Mouse (Mus musculus): ENCODE measurements around the gene Vstm5.
"Not testable (repeated sequence)": the region's sequence is repeated elsewhere in the genome, so short reads cannot be mapped to it uniquely, and the experiment has no call there.

The Vstm5 gene

DNA sequence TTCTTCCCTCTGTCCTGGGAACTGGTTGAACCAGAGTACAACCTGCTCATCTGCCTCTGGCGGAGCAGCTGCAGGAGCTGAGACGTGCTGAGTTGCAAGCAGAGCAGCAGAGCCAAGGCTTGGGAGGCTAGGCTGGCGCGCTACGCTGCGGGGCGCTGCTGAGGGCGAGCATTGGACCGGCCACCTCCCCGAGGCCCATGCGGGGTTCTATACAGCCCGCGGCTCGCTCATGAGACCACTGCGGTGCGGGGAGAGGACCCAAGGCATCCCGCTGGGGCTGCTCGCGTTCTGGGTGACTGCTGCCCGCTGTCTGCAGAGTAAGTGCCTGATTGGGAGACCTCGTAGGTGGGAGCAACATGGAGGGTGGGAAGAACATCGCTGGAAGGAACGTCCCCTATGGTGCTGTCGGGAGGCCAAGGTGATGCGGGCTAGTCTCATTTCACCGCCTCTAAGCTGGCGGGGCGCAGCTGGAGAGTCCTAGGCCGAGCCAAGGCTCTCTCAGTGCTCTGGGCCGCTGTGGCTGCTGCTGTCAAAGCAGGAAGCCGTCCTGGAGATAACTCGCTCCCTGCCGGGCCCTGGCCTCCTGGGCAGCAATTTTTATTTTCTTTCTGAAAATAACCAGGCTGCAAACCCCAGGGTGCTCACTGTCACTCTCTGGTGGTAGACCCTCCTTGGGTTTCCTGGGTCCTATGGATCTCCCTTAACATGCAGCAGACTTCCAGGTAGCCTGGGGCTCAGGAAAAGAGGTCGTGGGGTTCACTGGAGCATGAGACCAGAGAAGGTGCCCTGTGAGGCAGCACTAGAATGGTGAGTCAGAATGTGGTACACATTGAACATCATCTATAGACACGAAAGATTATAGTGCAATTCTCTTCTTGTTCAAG, at the start of gene Vstm5:
TSS of gene Vstm5 (plus strand) at position 4 of the 884 bp plus-strand sequence.
- peak; percentile 50 for DNase-seq

DNA sequence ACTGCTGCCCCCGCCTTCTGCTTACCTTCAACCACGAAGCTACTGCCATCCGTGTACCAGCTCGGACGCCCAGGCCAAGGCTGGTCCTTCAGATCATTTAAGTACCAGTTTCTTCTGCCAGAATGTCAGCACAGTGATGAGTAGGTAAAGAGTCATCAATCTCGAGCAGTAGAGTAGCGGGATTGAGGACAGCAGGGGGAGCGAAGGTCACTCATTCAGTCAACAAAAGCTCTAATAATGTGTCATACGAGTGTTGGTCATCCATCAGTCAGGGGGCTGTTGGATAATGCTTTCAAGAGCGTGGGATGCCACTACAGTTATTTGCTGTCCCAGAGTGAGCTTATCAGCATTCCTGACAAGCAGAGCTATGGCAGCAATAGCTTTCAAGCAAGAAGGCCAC, 44.0 kb upstream of the Vstm5 start:
- DNase-seq: not testable (repeated sequence)

DNA sequence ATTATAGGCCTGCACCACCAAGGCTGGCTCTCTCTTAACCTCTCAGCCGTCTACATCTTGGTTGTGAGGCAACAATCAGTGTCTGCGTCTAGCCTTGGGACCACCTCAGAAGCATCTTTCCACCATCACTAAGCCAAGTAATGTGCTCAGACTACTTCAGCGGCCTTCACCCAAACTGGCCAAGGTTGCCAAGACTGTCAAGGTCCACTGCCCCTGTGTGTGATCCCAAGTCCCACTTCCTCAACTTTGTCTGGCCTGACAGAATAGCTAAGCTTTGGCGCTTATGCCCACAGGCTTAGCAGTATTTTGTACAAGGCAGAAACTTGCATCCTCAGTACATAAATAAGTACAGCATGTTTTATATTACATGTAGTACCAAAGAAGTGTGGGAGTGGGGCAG, 32.2 kb upstream of the Vstm5 start:
- no peak for DNase-seq

DNA sequence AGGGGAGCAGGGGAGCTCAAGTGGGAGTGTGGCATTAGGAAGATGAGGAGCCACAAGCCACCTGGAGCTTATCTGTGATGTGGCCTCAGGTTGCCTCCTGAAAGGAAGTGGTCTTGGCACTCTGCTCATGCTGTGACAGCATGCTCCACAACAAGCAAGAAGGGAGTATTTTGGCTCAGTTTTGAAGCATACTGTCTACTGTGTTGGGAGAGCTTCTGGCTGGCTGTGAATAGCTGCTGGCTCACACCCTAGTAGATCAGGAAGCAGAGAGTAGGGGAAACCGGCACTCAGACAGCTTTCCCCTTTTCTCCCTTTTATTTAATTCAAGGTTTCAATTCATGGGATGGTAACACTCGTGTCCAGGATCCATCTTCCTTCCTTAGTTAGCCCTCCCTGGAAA, 29.5 kb upstream of the Vstm5 start:
- DNase-seq: no peak

DNA sequence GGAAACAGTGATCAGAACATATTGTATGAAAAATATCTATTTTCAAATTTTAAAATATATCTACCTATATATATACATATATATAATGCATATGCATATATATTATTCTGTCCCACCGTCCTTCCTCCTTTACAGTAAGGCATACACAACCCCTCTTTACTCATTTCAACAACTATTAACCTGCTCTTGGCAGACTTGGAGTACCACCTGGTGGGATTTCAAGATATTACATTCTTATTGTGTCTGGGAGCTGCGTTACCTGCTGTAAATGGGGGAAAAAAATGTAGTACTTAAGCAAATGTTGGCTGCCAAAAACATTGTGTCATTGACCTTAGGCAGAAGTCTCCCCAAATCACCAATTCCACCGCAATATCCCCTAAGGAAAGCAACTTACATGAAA, 27.0 kb upstream of the Vstm5 start:
- DNase-seq: no peak

DNA sequence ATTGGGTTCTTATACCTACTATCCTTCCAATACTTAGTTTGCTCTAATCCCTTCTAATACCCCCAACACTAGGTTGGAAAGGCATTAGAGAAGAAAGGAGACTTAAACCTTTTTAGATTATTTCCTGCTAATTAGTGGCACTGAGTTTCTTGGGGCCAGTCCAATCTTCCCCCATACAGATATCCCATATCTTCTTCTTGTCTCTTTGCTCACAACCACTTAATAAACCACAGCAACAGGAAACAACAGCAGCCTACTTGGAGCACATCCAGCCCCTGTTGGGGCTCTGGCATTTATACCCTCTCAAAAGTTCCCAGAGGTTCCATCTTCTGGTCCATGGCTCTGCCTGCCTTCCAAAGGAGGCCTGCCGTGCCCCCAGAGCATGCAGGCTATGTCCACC, 25.1 kb upstream of the Vstm5 start:
- DNase-seq: no peak

DNA sequence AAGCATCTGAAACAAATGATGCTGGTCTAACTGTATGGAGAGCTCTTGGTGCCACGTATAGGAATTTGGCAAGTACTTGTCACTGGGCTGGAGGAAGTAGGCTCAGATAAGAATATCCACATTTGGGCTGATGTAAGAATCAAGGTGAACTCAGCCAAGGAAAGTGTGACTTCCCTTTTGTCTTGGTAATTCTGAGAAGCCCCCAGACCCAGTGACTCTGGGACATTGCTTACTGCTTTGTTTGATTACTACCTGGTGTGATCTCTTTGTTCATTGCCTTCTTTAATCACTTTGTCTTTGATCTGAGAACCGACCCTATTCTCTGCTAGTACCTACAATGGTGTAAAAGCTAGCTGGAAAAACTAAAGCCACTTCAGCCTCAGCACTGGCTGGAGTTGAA, 13.9 kb upstream of the Vstm5 start:
- no peak for DNase-seq

DNA sequence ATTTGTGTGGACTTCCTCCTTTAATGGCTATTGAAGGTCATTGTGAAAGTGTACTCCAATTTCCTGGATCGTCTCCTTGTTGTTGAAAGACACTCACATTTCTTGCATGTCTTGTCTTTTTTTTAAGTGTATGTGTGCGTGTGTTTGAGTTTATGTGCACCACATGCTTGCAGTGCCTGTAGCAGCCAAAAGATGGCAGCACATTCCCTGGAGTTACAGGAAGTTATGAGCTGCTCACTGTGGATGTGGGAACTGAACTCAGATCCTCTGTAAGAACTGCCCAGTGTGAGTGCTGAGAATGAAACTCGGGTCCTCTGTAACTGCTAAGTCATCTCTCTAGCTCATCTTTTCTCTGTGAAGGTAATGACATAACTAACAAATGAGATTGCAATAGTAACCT, 6.4 kb upstream of the Vstm5 start:
- no peak for DNase-seq

DNA sequence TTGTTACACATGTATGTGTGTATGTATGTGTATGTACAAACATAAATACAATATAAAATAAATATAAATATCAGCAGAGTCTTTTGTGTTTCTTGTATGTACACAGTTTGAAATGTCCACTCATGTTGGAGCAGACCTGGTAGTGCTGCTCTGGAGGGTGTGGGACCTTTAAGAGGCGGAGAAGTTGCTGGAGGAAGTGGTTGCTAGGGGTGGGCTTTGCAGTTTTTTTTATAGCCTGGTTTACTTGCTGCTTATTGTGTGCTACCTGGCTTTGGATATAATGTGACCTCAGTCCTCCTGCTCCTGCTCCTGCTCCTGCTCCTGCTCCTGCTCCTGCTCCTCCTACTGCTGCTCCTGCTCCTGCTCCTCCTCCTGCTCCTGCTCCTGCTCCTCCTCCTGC, 5.2 kb upstream of the Vstm5 start:
- DNase-seq: no peak

DNA sequence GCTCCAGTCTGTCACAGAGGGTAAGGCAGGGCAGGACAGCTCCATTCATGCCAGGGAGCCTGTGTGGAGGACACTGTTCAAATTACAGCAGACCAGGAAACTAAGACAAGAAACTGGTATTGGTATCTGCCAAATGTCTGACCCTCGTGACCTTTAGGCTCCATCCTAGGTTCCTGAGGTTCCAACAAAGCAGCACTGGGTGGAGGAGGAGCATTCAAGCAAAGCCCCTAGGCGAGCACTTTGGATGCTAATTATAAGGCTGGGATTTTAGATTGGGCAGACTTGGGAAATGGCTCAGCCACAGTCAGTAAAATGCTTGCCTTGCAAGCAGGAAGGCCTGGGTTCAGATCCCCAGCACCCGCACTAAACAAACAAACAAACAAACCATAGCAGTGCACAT, 2.9 kb upstream of the Vstm5 start:
- no peak for DNase-seq

DNA sequence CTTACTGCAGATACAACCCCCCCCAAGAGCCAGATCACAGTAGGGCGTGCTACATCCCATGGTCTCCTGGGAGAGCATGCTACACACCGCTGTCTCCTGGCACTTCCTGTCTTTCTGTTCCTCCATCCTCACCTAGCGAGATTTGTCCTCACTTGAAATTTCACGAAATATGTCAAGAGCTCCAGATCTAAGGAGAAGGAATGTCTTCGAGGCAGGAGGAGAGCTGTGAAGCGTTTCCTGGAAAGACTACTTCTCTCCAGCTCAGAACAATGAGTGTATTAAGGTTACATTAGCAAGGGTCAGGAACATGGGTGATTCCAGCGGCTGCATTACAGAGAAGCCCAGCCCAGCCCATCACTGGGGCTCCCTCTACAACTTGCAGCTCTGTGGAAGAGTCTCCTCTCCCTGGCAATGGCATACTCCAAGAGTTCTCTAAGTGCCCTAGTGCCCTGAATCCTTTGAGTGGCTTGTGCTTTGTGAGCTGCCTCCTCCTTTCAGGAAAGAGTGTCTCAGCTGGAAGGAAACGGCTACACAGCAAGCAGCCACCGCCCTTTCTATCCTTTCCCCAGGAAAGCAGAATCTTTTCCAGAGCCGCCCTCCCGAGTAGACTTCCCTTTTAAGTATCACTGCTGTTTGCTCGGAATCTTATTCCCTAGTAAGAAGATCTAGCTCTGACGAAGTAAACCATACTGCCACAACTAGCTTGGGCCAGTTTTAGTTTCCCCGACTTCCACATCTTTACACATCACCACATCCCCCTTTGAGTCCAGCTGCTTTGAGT, 1.1 kb upstream of the Vstm5 start:
- no peak for DNase-seq

DNA sequence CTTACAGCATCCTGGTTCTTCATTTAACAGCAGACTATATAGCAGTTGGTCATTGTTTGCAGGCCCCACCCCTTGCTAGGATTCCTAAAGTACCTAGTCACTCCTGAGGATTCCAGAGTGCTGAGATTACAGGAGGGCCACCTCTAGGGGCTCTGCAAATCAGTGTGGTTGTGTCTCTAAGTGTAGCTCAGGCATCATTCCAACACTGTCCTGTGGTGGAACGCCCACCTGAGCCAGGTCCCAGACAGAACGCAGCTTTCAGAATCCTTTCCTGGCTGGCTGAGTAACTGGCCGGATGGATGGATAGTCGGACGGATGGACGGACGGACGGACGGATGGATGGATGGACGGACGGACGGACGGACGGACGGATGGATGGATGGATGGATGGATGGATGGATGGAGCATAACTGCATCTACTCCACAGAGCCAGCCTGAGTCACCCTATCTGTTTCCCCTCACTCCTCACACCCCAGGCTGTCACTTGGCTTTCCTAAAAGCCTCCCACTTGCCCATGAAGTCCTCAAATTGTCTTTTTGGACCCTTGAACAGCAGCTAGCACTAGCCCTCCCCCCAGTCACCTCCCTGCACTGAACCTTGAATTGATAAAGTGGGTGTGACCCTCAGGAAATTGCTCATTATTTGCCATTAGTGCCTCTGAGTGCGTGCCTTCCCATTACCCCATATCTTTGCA, 401 bp upstream of the Vstm5 start:
- DNase-seq: no peak

DNA sequence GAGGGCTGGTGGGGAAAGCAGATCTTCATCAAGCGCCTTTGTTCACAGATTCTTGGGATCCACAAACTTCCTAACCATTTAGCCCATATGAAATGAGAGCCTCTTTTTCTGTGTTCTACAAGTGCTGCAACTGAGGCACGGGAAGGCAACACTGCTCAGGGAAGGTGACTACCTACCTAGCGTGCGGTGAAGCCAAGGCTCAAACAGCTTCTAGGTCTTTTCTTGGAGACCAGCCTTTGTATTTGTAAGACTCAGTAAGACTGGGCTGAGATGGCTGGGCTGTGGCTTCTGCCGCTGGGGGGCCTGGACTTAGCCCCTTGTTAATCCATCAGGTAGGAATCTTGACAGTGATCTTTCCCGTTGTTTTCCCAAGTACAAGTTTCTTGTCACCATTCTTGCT, 1.2 kb downstream of the Vstm5 start:
- no peak for DNase-seq

DNA sequence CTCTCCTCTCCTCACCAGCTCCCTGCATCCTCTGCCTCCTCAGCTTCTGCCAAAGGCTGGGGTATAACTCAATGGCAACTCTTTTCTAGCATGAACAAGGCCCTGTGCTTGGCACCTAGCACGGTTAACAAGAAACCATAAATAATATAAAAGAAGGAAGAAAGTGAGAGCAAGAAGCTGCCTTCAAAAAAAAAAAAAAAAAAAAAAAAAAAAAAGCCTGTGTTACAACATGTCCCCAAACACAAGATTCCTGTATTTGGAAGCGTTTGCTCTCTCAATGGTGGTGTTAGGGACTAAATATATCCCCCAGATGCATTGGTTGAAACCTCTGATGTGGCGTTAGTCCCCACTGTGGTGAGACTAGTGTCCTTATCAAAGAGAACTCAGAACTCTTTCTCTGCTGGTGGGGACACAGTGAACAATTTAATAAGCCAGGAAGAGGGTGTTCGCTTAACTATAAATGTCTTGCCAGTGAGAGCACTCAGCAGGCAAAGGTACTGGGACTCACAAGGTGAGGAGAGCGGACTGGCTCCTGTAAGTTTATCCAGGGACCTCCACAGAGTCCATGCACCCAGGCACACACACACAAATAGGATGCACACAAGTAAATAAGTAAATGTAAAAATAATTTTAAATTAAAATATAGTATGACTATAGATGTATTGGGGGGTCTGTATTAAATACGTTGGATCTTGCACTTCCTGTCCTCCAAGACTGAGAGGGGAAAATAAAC, 2.2 kb downstream of the Vstm5 start:
- DNase-seq: no peak

DNA sequence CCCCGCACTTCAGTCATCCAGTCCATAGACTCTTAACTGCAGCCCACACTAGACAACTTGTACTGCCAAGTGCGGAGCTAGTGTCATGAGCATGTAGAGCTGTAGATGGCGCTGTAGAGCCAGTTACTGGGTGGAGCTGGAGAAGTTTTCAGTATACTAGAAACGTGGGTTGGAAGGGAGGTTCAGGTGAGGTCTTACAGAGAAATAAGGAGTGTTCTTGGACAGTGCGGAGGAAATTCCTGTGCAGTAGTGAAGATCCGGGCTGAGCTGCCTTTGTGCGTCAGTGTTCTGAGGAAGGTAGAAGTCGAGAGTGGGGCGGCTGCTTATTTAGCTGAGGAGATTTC, 2.7 kb downstream of the Vstm5 start:
- peak; percentile 63 for DNase-seq

DNA sequence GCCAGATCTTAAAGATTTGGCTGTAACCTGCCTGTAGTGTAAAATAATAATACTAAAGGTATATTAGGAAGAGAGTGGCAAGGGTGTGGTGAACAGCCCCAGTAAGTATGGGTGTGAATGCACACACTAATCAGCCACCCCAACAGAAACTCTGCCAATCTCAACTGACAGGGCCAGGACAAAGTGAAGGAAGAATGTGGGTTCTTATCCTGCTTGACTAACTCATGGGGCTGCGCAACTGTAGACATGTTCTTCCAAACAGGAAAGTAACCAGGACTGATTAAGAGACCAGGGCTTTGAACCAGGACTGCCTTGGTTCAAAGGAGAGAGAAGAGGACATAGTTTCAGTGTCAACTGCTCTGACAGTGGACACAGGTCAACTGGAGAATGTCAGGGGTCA, 3.3 kb downstream of the Vstm5 start:
- DNase-seq: no peak

DNA sequence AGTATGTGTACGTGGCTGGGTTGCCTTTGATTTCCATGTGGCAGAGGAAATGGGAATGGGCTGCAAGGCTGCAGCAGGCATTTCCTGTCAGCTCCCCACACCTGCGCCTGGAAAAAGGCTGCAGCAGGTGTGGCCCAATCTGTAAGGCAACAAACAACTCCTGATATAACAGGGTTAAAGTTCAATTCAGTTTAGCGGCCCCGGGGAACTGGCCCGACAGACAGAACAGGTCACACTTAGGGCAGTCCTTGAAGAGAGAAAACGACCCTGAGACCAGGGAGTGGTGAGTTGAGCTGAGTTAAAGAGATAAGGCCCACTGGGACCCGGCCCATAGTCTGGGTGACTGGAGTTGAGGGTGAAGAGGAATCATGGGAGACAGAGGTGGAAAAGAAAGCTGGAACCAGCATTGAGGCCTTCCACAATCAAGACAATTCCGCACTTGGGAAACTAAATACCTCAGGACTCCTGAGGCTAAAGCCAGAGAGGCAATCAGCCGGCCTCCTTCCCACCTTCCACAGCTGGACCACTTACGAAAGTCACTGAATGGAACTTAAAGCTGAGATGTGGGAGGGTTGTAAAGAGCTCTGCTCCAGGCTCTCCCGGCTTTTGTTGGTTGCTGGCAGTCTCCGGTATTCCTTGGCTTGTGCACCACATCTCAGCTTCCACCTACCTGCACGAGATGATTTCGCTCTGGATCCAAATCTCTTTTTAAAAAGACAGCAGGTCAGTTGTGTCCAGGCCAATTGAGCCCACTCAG, 6.7 kb downstream of the Vstm5 start:
- DNase-seq: no peak

DNA sequence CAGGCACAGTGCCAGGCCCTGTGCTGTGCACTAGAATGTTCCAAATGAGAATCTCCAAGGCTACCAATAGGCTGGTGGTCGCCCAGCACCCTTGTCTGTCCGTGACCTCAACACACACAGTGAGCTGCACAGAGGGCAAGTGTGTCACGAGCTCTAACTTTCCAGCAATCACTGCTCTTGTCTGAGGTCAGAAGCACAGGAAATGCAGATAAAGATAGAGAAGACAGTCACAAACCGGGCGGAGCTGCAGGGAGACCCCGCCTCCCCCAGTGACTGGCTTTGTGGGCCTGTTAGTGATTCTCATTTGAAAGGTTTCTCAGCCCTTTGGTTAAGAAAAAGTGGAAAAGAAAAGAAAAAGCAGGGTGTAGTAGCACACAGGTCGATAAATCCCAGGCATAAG, 11.5 kb downstream of the Vstm5 start:
- no peak for DNase-seq

DNA sequence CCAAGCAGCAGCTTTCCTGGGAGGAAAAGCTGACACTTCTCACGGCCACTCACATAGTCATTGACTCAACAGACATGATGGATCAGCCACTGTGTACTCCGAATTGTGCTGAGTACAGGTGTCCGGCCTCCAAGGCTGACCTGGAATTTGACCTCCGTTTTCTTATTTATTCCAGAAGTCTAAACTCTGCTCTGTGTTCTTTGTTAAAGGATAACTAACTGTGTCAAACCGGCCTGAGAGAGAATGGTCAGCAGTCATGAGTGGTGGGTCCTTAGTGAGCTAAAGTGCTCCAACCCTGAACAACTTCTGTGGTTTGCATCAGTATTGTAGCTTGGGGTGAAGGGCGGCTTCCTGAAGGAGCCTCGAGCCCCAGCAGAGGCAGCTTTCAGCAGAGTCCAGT, 13.4 kb downstream of the Vstm5 start:
- DNase-seq: no peak

DNA sequence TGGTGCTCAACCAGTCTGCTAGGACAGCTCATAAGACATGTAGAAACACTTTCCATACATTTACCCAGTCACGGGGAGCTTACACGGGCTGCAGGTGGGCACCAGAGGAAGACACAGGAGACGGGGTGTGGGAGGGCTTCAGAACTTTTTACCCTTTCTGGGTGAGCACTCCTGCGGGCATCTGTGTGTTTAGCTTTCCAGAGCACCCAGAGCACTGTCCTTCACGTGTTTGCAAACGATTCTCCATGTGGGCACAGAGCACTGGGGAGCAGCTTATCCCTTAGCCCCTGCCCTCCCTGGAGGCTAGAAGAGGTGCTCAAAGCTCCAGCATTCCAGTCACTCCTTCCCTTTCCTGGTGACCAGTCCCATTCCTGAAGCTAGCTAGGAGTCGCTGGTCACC, 15.7 kb downstream of the Vstm5 start:
- DNase-seq: no peak

DNA sequence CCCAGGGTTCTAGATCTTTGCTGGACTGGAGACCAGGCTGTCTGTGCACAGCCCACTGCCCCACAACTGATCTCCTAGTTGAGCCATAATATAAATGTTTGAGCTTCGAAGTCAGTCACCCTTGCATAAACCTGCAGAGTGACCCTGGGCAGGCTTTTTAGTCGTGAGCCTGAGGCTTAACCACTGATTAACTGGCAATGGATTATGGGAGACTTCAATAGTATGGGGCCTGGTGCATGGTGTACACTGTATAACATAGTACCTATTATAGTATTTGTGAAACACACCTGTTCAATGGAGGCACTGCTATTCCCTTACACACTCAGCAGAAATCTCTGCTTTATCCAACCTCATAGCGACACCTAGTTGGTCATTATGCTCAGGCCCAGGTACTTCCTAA, 17.4 kb downstream of the Vstm5 start:
- DNase-seq: no peak

DNA sequence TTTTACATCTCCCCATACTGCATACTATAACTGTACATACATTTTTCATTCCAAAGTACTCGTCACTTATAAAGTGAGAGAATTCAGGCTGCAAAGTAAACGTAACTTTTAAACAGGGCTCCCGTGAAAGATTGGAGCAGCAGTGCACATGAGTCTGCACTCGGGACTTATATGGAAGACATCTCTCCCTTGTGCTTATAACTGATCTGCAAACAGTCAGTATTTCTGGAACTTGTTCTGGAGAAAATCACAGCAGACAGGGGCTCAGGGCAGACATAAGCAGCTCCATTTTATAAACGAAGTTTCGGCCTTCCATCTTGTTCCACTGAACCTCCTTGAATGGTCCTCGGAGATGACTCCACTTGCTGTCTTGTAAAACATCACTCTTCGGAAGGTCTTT, 23.1 kb downstream of the Vstm5 start:
- no peak for DNase-seq
